Mouse (Mus musculus): ENCODE measurements around the gene Knstrn. TPM values are rescaled to one million over a fixed set of nuclear protein-coding genes. Genes with fewer than 3 reads are reported as not detected.

Knstrn gene
- polyA plus RNA-seq, 1 experiment from 2014 or later, result 57.5 TPM

DNA sequence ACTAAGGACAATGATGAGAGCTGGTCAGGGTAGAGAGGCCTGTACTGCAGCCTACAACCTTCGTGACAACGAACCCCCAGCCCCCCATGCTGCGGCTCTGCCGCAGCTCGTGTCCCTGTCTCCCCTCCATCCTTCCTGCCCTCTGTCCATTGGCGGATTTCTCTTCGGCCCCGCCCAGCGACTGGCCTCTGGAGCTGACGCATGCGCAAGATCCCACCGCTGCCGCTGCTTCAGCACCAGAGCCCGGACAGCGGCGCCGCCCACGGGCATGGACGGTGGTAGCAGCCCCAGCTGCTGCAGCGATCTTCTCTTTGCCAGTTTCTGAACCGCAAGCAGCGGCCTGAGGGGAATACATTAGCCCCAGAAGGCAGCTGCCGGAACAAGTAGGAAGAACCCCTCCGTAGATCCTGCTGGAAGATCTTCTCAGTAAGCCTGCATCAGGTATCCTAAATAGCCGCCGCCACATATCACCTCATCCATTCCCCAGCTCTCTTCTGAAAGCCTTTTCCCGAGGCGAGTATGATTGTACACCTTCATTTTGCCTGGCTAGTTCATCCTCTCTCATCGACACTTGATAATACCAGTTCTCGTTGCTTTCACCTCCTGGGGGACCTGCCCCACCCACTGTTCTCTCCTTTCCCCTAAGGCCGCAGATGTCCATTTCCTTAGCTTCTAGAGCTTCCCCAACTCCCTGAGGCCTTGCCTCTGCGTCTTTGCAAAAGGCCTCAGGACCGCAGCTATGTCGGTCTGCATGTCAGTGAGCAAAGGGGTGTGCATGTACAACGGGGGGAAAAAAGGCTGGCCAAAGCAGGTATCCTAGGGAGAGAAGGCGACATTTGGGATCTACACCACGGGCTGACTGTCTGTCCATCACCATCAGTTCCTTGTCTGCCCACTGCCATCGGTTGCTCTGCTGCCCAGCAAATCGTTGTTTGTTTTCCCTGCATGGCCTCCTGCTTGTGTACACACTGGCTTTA lies 34.0 kb upstream of the Knstrn start, which contains the start of gene Disp2:
Gene Disp2 (plus strand): TSS at position 216 of the 977 bp plus-strand sequence.
- Histone ChIP-seq H3K9me3 (replicated peaks; ENCODE audit: low read length) (no peaks in the 10 kb centered on the region), H3K27ac (no peak within 1 kb of the TSS), H3K36me3 (ENCODE audit: insufficient read depth, low read length) (no peaks in the 10 kb centered on the region), H3K4me1 (replicated peaks; ENCODE audit: insufficient read depth, low read length) (0 out of 2 replicates have a peak, but pooled peaks cover 3% of the 10 kb centered on the region), H3K4me3 (replicated peaks; ENCODE audit: low read depth, low read length) (peak within 1 kb of the TSS; percentile 18; the same call in 1 of the 2 replicates), H3K4me2 (ENCODE audit: low read length) (peak within 1 kb of the TSS; percentile 64), H3K9ac (ENCODE audit: low read depth, low read length) (no peak within 1 kb of the TSS), H3K27me3 (ENCODE audit: insufficient read depth, low read length) (no peaks in the 10 kb centered on the region)
- ATAC-seq (replicated peaks; ENCODE audit: low FRiP score, low read depth), result peak; percentile 81
- TF ChIP-seq CTCF (IDR thresholded peaks at IDR 0.05; ENCODE audit: low read depth), result peak; percentile 47; the same call in 1 of the 2 replicates
- peak; percentile 96 for DNase-seq (ENCODE audit: low spot score)
- WGBS, result 15% methylated on average over 39 of the region's 39 CpGs

DNA sequence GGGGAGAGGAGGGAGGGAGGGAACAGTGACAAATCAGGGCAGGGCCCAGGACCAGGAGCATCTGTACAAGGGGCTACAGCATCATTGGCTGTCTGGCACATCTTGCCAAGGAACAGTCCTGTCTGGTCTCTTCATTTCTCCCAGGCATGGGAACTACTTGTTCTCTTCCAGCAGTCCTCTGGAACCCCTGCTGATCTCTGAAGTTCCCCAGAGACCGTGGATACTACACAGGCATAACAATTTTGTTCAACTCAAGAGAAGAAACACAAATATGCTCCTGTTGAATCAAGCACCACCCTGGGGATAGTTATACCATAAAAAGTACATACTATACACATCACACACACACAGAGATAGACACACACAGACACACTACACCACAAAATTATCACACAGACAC lies 32.7 kb upstream of the Knstrn start:
- WGBS, result 62% methylated on average over 1 of the region's 1 CpGs
- Histone ChIP-seq H3K4me1 (replicated peaks; ENCODE audit: insufficient read depth, low read length) (0 out of 2 replicates have a peak, but pooled peaks cover 3% of the 10 kb centered on the region), H3K9ac (ENCODE audit: low read depth, low read length) (no peak overlapping the region), H3K27ac (no peak overlapping the region), H3K27me3 (ENCODE audit: insufficient read depth, low read length) (no peaks in the 10 kb centered on the region), H3K36me3 (ENCODE audit: insufficient read depth, low read length) (no peaks in the 10 kb centered on the region), H3K9me3 (replicated peaks; ENCODE audit: low read length) (no peaks in the 10 kb centered on the region), H3K4me3 (replicated peaks; ENCODE audit: low read depth, low read length) (no peak overlapping the region), H3K4me2 (ENCODE audit: low read length) (no peak overlapping the region)
- DNase-seq (ENCODE audit: low spot score) (no peak), ATAC-seq (replicated peaks; ENCODE audit: low FRiP score, low read depth) (no peak)
- no peak for TF ChIP-seq CTCF (IDR thresholded peaks at IDR 0.05; ENCODE audit: low read depth)

DNA sequence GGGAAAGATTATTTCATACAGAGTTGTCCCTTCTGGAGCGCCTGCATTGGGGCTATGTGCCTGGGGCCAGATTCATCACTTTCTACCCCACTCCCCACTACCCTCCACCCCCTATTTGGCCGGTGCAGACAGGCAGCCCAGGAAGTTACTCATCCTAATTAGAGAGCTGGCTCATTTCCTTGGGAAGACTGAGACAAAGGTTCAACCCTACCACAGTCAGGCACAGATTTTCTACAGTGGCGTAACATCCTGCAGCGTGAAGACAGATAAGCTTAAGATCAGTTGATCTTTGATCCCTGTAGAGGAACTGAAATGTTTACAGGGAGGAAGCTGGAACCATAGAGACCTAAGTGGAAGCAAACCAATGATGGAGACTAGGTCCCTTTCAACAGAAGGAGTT lies 31.5 kb upstream of the Knstrn start:
- Histone ChIP-seq H3K9me3 (replicated peaks; ENCODE audit: low read length) (no peaks in the 10 kb centered on the region), H3K36me3 (ENCODE audit: insufficient read depth, low read length) (no peaks in the 10 kb centered on the region), H3K27ac (no peak overlapping the region), H3K4me1 (replicated peaks; ENCODE audit: insufficient read depth, low read length) (0 out of 2 replicates have a peak, but pooled peaks cover 3% of the 10 kb centered on the region), H3K9ac (ENCODE audit: low read depth, low read length) (no peak overlapping the region), H3K27me3 (ENCODE audit: insufficient read depth, low read length) (no peaks in the 10 kb centered on the region), H3K4me3 (replicated peaks; ENCODE audit: low read depth, low read length) (no peak overlapping the region), H3K4me2 (ENCODE audit: low read length) (no peak overlapping the region)
- ATAC-seq (replicated peaks; ENCODE audit: low FRiP score, low read depth), result no peak
- DNase-seq (ENCODE audit: low spot score), result no peak
- WGBS, result 62% methylated on average over 4 of the region's 4 CpGs
- TF ChIP-seq CTCF (IDR thresholded peaks at IDR 0.05; ENCODE audit: low read depth), result no peak

DNA sequence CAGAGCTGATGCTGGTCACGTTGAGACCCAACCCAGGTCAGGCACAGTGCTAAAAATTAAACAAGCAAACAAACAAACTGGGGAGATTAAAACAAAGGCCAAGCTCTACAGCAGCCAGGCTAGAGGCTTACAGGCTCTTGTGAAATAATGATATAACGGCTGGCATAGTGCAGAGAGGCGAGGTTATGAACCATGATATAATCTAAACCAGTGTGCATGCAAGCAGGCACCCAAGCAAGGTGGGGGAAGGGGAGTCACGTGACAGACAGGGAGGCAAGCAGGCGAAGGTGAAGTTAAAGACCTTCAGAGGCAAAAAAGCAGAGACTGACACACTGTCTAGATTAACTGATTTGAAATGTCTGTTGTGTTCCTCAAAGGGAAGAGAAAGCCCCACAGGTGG lies 30.7 kb upstream of the Knstrn start:
- H3K4me1 ChIP-seq (replicated peaks; ENCODE audit: insufficient read depth, low read length), result 0 out of 2 replicates have a peak, but pooled peaks cover 3% of the 10 kb centered on the region
- H3K9me3 ChIP-seq (replicated peaks; ENCODE audit: low read length), result no peaks in the 10 kb centered on the region
- 56% methylated on average over 5 of the region's 5 CpGs for WGBS
- no peaks in the 10 kb centered on the region for H3K27me3 ChIP-seq (ENCODE audit: insufficient read depth, low read length)
- H3K9ac ChIP-seq (ENCODE audit: low read depth, low read length), result no peak overlapping the region
- H3K27ac ChIP-seq, result no peak overlapping the region
- DNase-seq (ENCODE audit: low spot score), result no peak
- ATAC-seq (replicated peaks; ENCODE audit: low FRiP score, low read depth), result no peak
- no peak for TF ChIP-seq CTCF (IDR thresholded peaks at IDR 0.05; ENCODE audit: low read depth)
- no peak overlapping the region for H3K4me2 ChIP-seq (ENCODE audit: low read length)
- no peak overlapping the region for H3K4me3 ChIP-seq (replicated peaks; ENCODE audit: low read depth, low read length)
- H3K36me3 ChIP-seq (ENCODE audit: insufficient read depth, low read length), result no peaks in the 10 kb centered on the region

DNA sequence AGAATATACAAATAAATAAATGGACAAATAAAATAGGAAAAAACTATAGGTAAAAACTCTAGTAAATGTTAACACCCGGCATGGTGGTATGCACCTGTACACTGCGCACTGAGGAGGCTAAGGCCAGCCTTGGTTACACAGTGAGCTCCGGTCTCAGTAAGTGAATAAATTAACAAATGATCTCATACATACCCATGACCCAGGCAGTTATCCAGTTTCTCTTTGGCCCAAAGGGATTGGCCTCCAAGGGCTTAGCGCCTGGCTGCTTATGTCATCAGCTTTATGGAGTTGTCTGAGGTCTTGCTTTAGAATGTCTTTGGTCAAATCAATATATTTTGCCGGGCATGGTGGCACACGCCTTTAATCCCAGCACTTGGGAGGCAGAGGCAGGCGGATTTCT lies 30.1 kb upstream of the Knstrn start:
- no peak for ATAC-seq (replicated peaks; ENCODE audit: low FRiP score, low read depth)
- 90% methylated on average over 7 of the region's 7 CpGs for WGBS
- H3K9ac ChIP-seq (ENCODE audit: low read depth, low read length), result no peak overlapping the region
- no peaks in the 10 kb centered on the region for H3K27me3 ChIP-seq (ENCODE audit: insufficient read depth, low read length)
- DNase-seq (ENCODE audit: low spot score), result no peak
- no peaks in the 10 kb centered on the region for H3K9me3 ChIP-seq (replicated peaks; ENCODE audit: low read length)
- H3K27ac ChIP-seq, result no peak overlapping the region
- H3K4me2 ChIP-seq (ENCODE audit: low read length), result no peak overlapping the region
- 0 out of 2 replicates have a peak, but pooled peaks cover 3% of the 10 kb centered on the region for H3K4me1 ChIP-seq (replicated peaks; ENCODE audit: insufficient read depth, low read length)
- no peaks in the 10 kb centered on the region for H3K36me3 ChIP-seq (ENCODE audit: insufficient read depth, low read length)
- TF ChIP-seq CTCF (IDR thresholded peaks at IDR 0.05; ENCODE audit: low read depth), result no peak
- no peak overlapping the region for H3K4me3 ChIP-seq (replicated peaks; ENCODE audit: low read depth, low read length)

DNA sequence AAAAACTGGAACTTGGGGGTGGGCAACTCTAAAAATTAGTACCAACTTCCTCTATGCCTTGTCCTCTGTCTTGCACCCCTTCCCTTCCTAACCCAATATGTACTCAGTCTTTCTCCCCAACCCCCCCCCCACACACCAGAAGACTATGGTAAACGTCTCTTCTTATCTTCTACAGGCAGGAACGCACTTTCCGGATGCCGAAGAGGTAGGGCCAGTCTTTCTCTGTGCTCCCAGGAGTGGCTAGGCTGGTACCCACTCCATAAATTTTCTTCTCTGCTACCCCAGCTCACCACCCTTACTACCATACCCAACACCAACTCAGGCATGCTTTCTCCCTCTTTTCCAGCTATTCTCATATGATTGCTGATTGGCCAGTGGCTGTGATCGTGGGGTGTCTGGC lies 27.3 kb upstream of the Knstrn start:
- no peak for TF ChIP-seq CTCF (IDR thresholded peaks at IDR 0.05; ENCODE audit: low read depth)

More for the DNA sequence above, 27.3 kb upstream of the Knstrn start:
- H3K9ac ChIP-seq (ENCODE audit: low read depth, low read length), result no peak overlapping the region
- no peak for ATAC-seq (replicated peaks; ENCODE audit: low FRiP score, low read depth)
- H3K4me3 ChIP-seq (replicated peaks; ENCODE audit: low read depth, low read length), result no peak overlapping the region
- DNase-seq (ENCODE audit: low spot score), result no peak
- WGBS, result 82% methylated on average over 5 of the region's 5 CpGs
- no peaks in the 10 kb centered on the region for H3K9me3 ChIP-seq (replicated peaks; ENCODE audit: low read length)
- H3K36me3 ChIP-seq (ENCODE audit: insufficient read depth, low read length), result no peaks in the 10 kb centered on the region
- no peak overlapping the region for H3K27ac ChIP-seq
- no peaks in the 10 kb centered on the region for H3K27me3 ChIP-seq (ENCODE audit: insufficient read depth, low read length)
- H3K4me2 ChIP-seq (ENCODE audit: low read length), result no peak overlapping the region
- no peaks in the 10 kb centered on the region for H3K4me1 ChIP-seq (replicated peaks; ENCODE audit: insufficient read depth, low read length)

Data from kidney, postnatal 0 days (tissue).